Mouse (Mus musculus): ENCODE measurements around the gene Alox5ap.

Alox5ap gene

DNA sequence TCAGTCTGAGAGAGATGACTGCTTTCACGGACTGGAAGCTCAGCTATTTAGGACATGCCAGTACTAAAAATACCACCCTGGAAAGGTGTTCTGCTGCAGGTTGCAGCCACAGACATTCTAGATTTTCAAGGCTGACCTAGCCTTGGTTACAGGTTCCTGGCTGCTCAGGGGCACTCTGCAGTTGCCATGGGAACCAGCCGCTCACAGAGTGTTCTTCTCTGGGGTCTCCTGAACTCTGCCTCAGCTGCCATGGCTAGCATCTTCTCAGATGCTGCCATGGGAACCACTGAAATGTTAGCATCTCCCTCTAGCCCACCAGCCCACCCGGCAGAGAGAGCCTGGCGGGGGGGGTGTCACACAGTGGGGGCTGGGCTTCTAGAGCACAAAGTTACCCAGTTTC, 52.4 kb downstream of the Alox5ap start:
- DNase-seq (ENCODE audit: low read depth): no peak

- no peak for DNase-seq (ENCODE audit: low read depth)
Measured at GRCm38 (mm10) chr5:149319874-149320323, 55.3 kb downstream of the Alox5ap start.

GRCm38 (mm10) chr5:149320534-149321482, 56.2 kb downstream of the Alox5ap start:
- peak; percentile 99 for DNase-seq (ENCODE audit: low read depth)

- DNase-seq (ENCODE audit: low read depth): no peak
Measured at GRCm38 (mm10) chr5:149321909-149322841, 57.6 kb downstream of the Alox5ap start.

DNA sequence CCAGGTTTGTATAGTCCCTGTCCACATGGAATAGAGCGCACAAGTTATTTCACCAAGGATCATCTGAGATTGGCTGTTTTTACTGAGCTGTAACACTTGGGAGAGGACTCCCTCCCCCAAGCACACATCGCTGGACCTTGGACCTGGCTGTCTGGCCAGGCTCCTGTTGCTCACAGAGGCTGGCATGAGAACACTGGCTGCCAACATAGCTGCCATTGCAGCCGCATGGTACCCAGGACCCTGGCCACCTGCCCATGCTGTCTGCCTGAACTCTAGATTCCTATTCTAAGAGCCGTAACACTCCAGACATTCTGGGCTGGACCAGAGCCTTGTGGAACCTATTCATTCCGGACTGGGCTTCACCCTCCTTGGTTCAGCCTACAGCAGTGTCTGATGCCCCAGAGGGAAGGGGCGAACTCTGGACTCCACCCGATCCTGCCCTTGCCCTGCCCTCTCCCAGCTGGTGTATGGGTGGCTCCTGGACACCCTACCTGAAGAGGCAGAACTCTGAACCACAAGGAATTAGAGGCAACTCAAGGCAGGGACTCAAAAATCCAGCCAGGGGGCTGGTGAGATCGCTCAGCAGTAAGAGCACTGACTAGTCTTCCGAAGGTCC, 58.5 kb downstream of the Alox5ap start:
- peak; percentile 89 for DNase-seq (ENCODE audit: low read depth)

GRCm38 (mm10) chr5:149324739-149325138, 60.2 kb downstream of the Alox5ap start:
- DNase-seq (ENCODE audit: low read depth): no peak

DNA sequence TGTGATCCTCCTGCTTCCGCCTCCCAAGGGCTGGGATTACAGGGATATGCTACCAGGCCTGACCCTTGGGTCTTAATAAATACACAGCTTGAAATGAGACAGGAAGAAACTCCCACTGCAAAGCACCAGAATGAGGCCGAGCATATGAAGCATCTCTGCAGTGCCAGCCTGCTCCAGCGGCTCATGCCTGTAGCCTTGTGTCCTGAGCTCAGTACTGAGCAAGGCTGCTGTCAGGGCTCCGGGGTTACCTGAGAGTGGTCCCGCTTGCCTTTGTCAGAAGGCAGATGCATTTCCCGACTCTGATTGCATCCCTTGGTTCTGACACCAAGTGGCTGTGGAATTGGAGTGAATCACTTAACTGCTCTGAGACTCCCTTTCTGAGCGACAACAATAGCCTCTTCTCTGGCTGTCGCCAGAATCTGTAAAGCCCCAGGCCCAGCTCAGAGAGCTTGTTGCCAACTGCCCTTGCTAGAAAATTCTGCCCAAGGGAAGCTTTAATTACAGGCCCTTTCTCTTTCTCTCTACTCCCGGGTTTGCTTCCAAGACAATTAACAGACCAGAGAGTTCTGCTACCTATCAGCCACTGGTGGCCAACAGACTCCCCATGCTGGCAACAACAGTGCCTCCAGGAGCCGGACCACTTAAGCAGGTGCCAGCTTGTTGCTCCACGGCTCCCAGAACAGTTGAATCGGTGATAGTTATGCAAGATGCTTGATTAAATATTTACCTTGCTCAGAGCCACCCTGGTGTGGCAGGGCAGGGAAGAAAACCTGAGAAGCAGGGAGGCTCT, 64.7 kb downstream of the Alox5ap start:
- no peak for DNase-seq (ENCODE audit: low read depth)

- no peak for DNase-seq (ENCODE audit: low read depth)
Measured at GRCm38 (mm10) chr5:149330601-149331000, 66.0 kb downstream of the Alox5ap start.

DNA sequence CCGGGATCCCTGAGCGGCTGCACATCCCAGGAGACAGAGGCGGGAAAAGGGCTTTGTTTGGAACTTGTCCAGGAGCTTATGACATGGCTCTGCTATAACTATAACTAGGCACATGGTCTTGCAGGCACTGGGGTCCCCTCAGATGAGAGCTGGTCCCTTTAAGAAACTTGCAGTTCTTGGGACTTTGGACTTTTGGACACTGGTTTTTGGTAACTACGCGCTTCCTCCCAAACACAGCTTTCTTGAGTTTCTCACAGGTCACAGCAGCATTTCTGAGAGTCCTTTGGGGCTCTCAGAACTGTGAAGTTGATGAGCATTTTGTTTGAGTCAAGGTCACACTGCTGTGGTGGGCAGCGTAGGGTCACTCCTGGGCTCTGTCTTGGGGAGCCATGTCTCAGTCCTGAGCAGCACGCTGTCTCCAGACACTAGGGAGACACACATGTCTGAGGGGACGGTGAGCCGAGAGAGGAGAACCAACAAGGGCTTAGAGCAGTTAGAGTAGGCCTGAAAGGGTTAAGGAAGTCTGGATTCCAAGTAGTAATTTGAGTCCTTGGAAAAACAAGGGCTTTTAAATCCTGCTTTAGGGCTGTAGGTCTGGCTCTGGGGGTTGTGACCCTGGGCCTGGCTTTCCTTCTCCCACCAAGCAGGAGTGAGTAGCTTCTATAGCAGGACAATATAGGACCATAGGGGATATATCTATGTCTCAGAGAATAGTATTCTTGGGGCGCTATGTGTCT, 67.0 kb downstream of the Alox5ap start:
- no peak for DNase-seq (ENCODE audit: low read depth)

DNA sequence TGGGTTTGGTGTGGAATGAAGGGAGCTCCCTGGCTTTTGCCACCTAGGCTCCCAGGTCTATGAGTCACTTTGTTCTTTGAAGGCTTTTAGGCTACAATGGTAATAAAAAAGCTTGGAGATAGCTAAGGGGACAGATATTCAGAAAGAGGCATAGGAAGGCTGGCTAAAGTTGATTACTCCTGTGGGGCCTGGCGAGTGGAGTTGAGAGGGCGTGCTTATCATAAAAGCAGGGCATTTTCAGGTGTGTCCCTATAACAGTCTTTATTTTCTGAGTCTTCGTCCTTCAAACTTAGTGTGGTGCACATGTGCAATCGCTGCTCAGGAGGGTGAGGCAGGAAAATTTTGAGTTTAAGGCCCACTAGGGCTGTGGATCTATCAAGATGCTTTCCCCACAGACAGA, 68.2 kb downstream of the Alox5ap start:
- DNase-seq (ENCODE audit: low read depth): no peak

DNA sequence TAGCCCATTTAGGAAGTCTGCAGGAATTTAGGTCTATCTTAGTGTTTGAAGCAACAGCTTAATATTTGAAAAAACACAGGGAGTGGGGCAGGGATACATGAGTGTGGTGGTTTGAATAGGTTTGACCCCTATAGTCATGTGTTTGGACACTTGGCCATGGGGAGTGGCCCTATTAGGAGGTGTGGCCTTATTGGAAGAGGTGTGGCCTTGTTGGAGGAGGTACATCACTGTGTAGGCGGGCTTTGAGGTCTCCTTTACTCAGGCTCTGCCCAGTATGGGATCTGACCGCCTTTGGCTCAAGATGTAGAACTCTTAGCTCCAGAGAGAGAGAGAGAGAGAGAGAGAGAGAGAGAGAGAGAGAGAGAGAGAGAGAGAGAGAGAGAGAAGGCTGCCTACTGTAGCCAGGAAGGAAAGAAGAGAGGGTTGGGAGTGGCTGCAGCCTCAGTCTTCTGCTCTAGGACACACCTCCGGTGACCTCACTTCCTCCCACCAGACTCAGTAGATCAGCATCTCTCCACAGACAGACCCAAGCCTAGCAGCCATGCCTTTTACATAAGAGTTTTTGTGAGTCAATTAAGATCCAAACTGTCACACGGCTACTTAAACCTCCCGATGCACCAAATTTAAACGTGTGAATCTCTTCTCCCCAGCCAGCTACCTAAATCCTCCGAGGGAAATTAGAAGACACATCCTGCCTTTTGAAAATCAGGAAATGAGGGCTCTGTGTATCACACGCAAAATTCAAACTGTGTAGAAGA, 69.6 kb downstream of the Alox5ap start:
- no peak for DNase-seq (ENCODE audit: low read depth)

DNA sequence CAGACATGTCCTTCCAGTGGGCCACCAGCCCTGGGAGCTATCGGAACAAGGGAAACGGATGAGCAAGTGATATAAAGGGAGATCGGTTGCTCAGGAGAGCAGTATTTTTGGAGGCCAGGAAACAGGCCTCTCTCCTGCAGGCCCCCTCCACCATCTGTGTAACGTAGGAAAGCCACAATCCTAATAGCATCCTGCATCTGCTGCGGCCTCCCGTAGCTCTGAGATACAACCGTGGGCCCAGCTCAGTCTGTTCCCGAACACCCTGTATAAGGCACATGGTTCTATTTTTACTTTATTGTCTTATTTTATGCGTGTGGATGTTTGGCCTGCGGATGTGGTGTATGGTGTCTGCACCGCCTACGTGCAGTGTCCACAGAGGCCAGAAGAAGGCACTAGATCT, 70.4 kb downstream of the Alox5ap start:
- DNase-seq (ENCODE audit: low read depth): no peak

DNA sequence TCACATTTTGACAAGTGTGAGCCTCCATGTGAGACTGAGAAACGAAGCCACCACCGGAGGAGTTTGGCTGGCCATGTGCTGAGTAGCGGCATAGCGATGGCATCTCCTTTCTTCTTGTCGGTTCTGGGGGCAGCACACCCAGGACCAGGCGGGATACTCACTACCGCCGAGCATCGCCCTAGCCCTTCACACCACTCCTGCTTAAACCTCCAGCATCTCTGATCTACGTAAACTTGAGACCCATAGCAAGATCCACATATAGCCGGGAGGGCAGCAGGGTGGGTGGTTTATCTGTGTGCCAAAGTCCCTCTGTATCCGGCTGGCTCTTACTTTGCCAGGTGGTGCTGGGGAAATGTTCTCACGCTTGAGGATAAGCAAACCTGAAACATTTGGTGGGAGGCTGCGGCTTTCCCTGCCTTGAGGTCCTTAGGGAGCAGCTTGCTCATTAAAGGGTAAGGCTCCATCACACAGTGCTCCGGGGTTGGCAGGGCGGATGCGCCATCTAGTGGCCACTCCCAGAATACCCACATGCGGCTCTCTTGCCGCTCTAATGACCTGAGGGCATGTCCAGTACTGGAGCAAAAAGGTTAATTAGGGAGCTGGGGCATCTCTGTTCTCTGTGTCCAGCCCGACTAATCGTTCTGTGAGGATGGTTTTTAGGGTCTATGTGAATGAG, 71.1 kb downstream of the Alox5ap start:
- peak; percentile 78 for DNase-seq (ENCODE audit: low read depth)

DNA sequence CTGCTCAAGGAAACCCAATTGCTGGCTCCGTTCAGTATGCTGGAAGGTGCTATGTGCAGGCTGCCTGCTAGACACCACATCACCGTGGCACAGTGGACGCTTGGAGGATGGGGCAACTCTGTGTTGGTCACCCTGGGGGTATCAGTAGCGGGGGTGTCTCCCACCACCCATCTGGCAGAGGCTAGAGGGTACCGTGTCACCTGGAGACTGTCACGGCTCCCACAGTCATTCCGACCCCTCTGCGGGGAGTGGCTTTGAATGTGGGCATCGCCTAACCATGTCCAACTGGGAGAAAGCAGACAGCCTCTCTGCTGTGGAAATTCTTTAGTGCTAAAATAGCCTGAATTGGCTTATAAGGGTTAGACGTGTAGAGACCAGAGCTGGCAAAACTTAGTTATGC, 72.6 kb downstream of the Alox5ap start:
- no peak for DNase-seq (ENCODE audit: low read depth)

All from fibroblast of lung, adult 2 months (primary cell).